Mouse (Mus musculus) CH12.LX (cell line): ENCODE results near the gene Lsm3. TPM values are rescaled to one million over a fixed set of nuclear protein-coding genes. Genes with fewer than 3 reads are reported as not detected.

ENCODE experiments used
- DNase-seq: peaks from one replicate; pipeline ENCODE4 v3.0.0-alpha.2; 2013; ENCODE audit errors: extremely low read depth
- H3K27ac ChIP-seq: 2 replicates; pipeline ENCODE4 v1.5.1; 2012; ENCODE audit warnings: low read depth, mild to moderate bottlenecking, control low read depth, moderate library complexity; ENCODE audit not compliant: insufficient read depth
- H3K27me3 ChIP-seq: replicated peaks from 2 replicates; pipeline ENCODE3; 2012; ENCODE audit warnings: inconsistent platforms
- H3K36me3 ChIP-seq, 2 experiments: replicated peaks in 1 of 2; 2 replicates each; pipeline versions ENCODE3 to v1.6.1; 2012; ENCODE audit warnings: inconsistent platforms in 1 of 2, low read length in 1 of 2, mild to moderate bottlenecking in 1 of 2, mixed read lengths in 1 of 2, moderate library complexity in 1 of 2; ENCODE audit not compliant: control insufficient read depth in 1 of 2, insufficient read depth in 1 of 2
- H3K4me1 ChIP-seq, 2 experiments: 2 replicates each; pipeline ENCODE4 v1.6.1; 2012; ENCODE audit warnings: inconsistent platforms in 1 of 2, moderate library complexity in 1 of 2; ENCODE audit not compliant: insufficient read depth in 2 of 2, control insufficient read depth in 1 of 2
- H3K4me2 ChIP-seq: 2 replicates; pipeline ENCODE4 v1.6.1; 2012; ENCODE audit warnings: low read depth, mild to moderate bottlenecking, control low read depth; ENCODE audit not compliant: poor library complexity, insufficient read depth, severe bottlenecking
- H3K4me3 ChIP-seq, 3 experiments: fragments of 150-350 bp in 1 of 3; sonication (generic) in 1 of 3; replicated peaks in 1 of 3; 2 replicates each; pipeline versions ENCODE3 to v1.5.1; 2011 to 2012; ENCODE audit warnings: low read depth in 2 of 3, low read length in 2 of 3, mild to moderate bottlenecking in 2 of 3, moderate library complexity in 2 of 3, control low read depth in 1 of 3, improper control_type of control experiment in 1 of 3, inconsistent platforms in 1 of 3, mixed read lengths in 1 of 3; ENCODE audit not compliant: poor library complexity in 1 of 3
- H3K79me2 ChIP-seq: replicated peaks from 2 replicates; pipeline ENCODE4 v1.6.1; 2012; ENCODE audit warnings: mild to moderate bottlenecking, moderate library complexity; ENCODE audit not compliant: control insufficient read depth, poor library complexity, insufficient read depth, severe bottlenecking; ENCODE audit errors: extremely low read depth
- H3K9ac ChIP-seq: 2 replicates; pipeline ENCODE4 v1.6.1; 2012; ENCODE audit warnings: low read depth, mild to moderate bottlenecking, control low read depth, moderate library complexity; ENCODE audit not compliant: insufficient read depth
- H3K9me3 ChIP-seq: replicated peaks from 2 replicates; pipeline ENCODE3; 2012; ENCODE audit warnings: low read length, inconsistent platforms, mixed read lengths
- BHLHE40 ChIP-seq: IDR thresholded peaks from 2 replicates; pipeline ENCODE4 v1.6.1; 2011; ENCODE audit warnings: mild to moderate bottlenecking, low read depth, low read length, improper control_type of control experiment
- CHD1 ChIP-seq: IDR thresholded peaks from 2 replicates; pipeline ENCODE4 v1.6.1; 2012; ENCODE audit warnings: low read depth, low read length, improper control_type of control experiment, inconsistent platforms
- CHD2 ChIP-seq: IDR thresholded peaks from 2 replicates; pipeline ENCODE4 v1.6.1; 2011; ENCODE audit warnings: low read length, improper control_type of control experiment
- E2F4 ChIP-seq: IDR thresholded peaks from 2 replicates; pipeline ENCODE4 v1.6.1; 2011; ENCODE audit warnings: low read depth, low read length, improper control_type of control experiment; ENCODE audit not compliant: insufficient replicate concordance
- EP300 ChIP-seq: IDR thresholded peaks from 2 replicates; pipeline ENCODE4 v1.6.1; 2011; ENCODE audit warnings: low read length, improper control_type of control experiment
- HCFC1 ChIP-seq: IDR thresholded peaks from 2 replicates; pipeline ENCODE4 v1.6.1; 2012; ENCODE audit warnings: low read depth, mild to moderate bottlenecking, inconsistent platforms, low read length, improper control_type of control experiment
- KAT2A ChIP-seq: IDR thresholded peaks from 2 replicates; pipeline ENCODE4 v1.6.1; 2012; ENCODE audit warnings: low read length, improper control_type of control experiment, inconsistent platforms; ENCODE audit not compliant: insufficient replicate concordance
- MAFK ChIP-seq: IDR thresholded peaks from 2 replicates; pipeline ENCODE4 v1.6.1; 2011; ENCODE audit warnings: low read length, improper control_type of control experiment; ENCODE audit not compliant: insufficient replicate concordance
- MXI1 ChIP-seq: IDR thresholded peaks from 2 replicates; pipeline ENCODE4 v1.6.1; 2011; ENCODE audit warnings: mild to moderate bottlenecking, low read depth, low read length, improper control_type of control experiment
- NRF1 ChIP-seq: IDR thresholded peaks from 2 replicates; pipeline ENCODE4 v1.6.1; 2014; ENCODE audit warnings: low read depth, mild to moderate bottlenecking, inconsistent platforms, low read length, improper control_type of control experiment, moderate library complexity
- PAX5 ChIP-seq: IDR thresholded peaks from 2 replicates; pipeline ENCODE4 v1.6.1; 2012; ENCODE audit warnings: low read length, inconsistent platforms, mixed read lengths
- POLR2A ChIP-seq: IDR thresholded peaks from 2 replicates; pipeline ENCODE4 v1.6.1; 2011; ENCODE audit warnings: low read depth, mild to moderate bottlenecking, improper control_type of control experiment, low read length
- RAD21 ChIP-seq: IDR thresholded peaks from 2 replicates; pipeline ENCODE4 v1.6.1; 2011; ENCODE audit warnings: low read depth, mild to moderate bottlenecking, low read length, improper control_type of control experiment, moderate library complexity
- RCOR1 ChIP-seq: conservative IDR thresholded peaks from 2 replicates; pipeline ENCODE4 v1.6.1; 2012; ENCODE audit warnings: low read depth, mild to moderate bottlenecking, inconsistent platforms, low read length, improper control_type of control experiment
- SIN3A ChIP-seq: IDR thresholded peaks from 2 replicates; pipeline ENCODE4 v1.6.1; 2012; ENCODE audit warnings: low read length, improper control_type of control experiment, inconsistent platforms
- UBTF ChIP-seq: IDR thresholded peaks from 2 replicates; pipeline ENCODE4 v1.6.1; 2012; ENCODE audit warnings: low read depth, mild to moderate bottlenecking, inconsistent platforms, low read length, improper control_type of control experiment, moderate library complexity
- USF1 ChIP-seq: IDR thresholded peaks from 2 replicates; pipeline ENCODE4 v1.6.1; 2014; ENCODE audit warnings: low read depth, mild to moderate bottlenecking, inconsistent platforms, low read length, improper control_type of control experiment
- ZC3H11A ChIP-seq: IDR thresholded peaks from 2 replicates; pipeline ENCODE4 v1.6.1; 2012; ENCODE audit warnings: low read depth, mild to moderate bottlenecking, inconsistent platforms, low read length, improper control_type of control experiment
- ZMIZ1 ChIP-seq: IDR thresholded peaks from 2 replicates; pipeline ENCODE4 v1.6.1; 2012; ENCODE audit warnings: low read depth, mild to moderate bottlenecking, inconsistent platforms, low read length, improper control_type of control experiment
- ZNF384 ChIP-seq: IDR thresholded peaks from 2 replicates; pipeline ENCODE4 v1.6.1; 2012; ENCODE audit warnings: low read depth, low read length, improper control_type of control experiment, inconsistent platforms
- dilution Hi-C: fragments of 300-500 bp; cut with MboI; formaldehyde crosslinking; loops from 2 replicates; pipeline ENCODE4 v1.14.3; 2020; ENCODE audit warnings: low sequenced_read_pairs; ENCODE audit not compliant: extremely low pct_unique_long_range_greater_than_20kb, extremely low pct_ligation_motif_present
- in situ Hi-C: fragments of 300-500 bp; cut with MboI; formaldehyde crosslinking; loops from 3 replicates; pipeline ENCODE4 v1.14.3; 2019; ENCODE audit warnings: low sequenced_read_pairs, low pct_ligation_motif_present, low pct_unique_long_range_greater_than_20kb, mixed read lengths
- polyA plus RNA-seq: library from polyadenylated mRNA; unstranded; fragments of >175 nt; gene quantifications from 2 replicates; pipeline ENCODE4 v1.2.1, GENCODE M21; 2012; ENCODE audit warnings: low read depth; ENCODE audit not compliant: insufficient read length
- total RNA-seq, 2 experiments: library from RNA; depleted of rRNA; stranded (reverse); fragments of 300-350 nt in 1 of 2; fragments of >200 nt in 1 of 2; gene quantifications; 2 replicates each; pipeline ENCODE4 v1.2.3; 2012 to 2014

Gene Lsm3
- total and polyA plus RNA-seq, 3 experiments, result 148 to 526 (median 258) TPM

- TF ChIP-seq ZNF384 (no peak), RCOR1 (no peak)
- H3K9ac ChIP-seq, result no peak overlapping the region
- H3K36me3 ChIP-seq, result no peaks in the 10 kb centered on the region
- no peaks in the 10 kb centered on the region for H3K4me1 ChIP-seq
- dilution Hi-C loops (no loop called here), in situ Hi-C loops (loop anchor here (25.0 kb wide), 1 partner anchor 519 kb away; no protein-coding TSS in a partner anchor)
- H3K4me2 ChIP-seq, result no peak overlapping the region
- peaks cover 20% of the 10 kb centered on the region for H3K27me3 ChIP-seq
- H3K4me3 ChIP-seq, result no peak overlapping the region
- H3K9me3 ChIP-seq, result no peaks in the 10 kb centered on the region
- H3K79me2 ChIP-seq, result no peaks in the 10 kb centered on the region; the same call in 1 of the 2 replicates
- no peak overlapping the region for H3K27ac ChIP-seq
- no peak for DNase-seq
These were observed 27.3 kb downstream of the Lsm3 start for GRCm38 (mm10) chr6:91543056-91543455.

DNA sequence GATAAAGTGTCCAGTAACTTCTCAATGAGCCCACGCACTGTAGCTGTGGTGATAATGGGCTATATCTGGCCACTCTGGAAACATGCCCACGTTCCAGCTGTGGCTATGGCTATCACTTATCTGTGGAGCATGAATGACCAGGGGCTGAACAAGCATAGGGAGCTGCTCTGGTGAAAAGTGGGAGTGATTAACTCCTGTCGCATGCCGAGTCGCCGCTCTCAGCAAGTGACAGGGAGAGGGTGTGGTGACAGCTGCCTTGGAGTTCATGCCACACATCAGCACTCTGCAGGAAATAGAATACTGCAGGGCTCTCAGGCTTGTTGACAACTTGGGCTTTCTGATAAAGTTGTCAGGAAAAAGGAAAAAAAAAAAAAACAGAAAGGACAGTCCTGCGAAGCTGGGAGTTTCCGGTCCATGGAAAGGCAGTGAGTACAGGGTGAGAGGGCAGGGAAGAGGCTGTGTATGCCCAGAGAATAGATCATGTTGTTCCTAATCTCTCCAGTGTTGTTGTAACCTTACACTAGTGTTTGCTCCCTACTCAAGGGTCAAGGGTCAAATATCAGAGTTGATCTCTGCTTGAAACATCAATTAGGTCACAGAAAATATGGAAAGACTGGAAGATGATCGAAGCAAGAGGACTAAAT lies 30.6 kb downstream of the Lsm3 start:
- no peak overlapping the region for H3K4me2 ChIP-seq
- in situ Hi-C loops, result loop anchor here (25.0 kb wide), 1 partner anchor 516 kb away; no protein-coding TSS in a partner anchor
- no peaks in the 10 kb centered on the region for H3K36me3 ChIP-seq
- no peaks in the 10 kb centered on the region for H3K9me3 ChIP-seq
- H3K27ac ChIP-seq, result no peak overlapping the region
- dilution Hi-C loops, result no loop called here
- H3K4me3 ChIP-seq, result no peak overlapping the region
- H3K9ac ChIP-seq, result no peak overlapping the region
- TF ChIP-seq HCFC1, result no peak
- no peak for TF ChIP-seq KAT2A
- TF ChIP-seq ZNF384, result no peak
- TF ChIP-seq ZC3H11A, result no peak
- TF ChIP-seq SIN3A, result no peak
- no peak for TF ChIP-seq ZMIZ1
- TF ChIP-seq USF1, result no peak
- no peak for TF ChIP-seq E2F4
- TF ChIP-seq CHD1, result no peak
- TF ChIP-seq MAFK, result no peak
- TF ChIP-seq MXI1, result no peak
- no peak for TF ChIP-seq BHLHE40
- TF ChIP-seq NRF1, result no peak
- no peak for TF ChIP-seq POLR2A
- TF ChIP-seq CHD2, result no peak
- TF ChIP-seq UBTF, result no peak
- no peak for TF ChIP-seq PAX5
- no peak for TF ChIP-seq RAD21
- TF ChIP-seq EP300, result no peak
- peaks cover 44% of the 10 kb centered on the region for H3K27me3 ChIP-seq
- DNase-seq, result no peak
- no peaks in the 10 kb centered on the region for H3K79me2 ChIP-seq
- no peaks in the 10 kb centered on the region for H3K4me1 ChIP-seq
